Mouse (Mus musculus): Measurements from ENCODE around the gene Ccnf.

DNA sequence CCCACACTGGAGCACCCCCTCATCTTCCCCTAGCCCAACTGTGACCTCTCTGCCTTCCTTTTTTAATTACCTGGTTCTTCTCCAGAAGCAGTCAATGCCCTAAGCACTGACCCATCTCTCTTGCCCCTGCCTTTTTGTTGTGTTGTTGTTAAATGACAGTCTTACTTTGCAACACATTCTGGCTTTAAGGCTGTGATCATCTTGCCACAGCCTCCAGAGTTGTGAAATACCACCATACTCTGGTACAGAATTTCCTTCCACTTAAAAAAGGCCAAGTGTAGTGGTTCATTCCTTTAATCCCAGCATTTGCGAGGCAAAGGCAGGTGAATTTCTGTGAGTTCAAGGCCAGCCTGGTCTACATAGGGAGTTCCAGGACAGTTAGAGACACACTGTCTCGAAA is 60.4 kb downstream of the Ccnf start:
- no peak for TF ChIP-seq CTCF (IDR thresholded peaks at IDR 0.05; ENCODE audit: extremely low read depth, insufficient read depth, low read length)
- no peak for TF ChIP-seq POLR2A (IDR thresholded peaks at IDR 0.05; ENCODE audit: extremely low read depth, insufficient read depth, low read length)
